Mouse (Mus musculus) olfactory bulb, adult 2 months (tissue): Measurements from ENCODE around the gene Lgals3bp. TPM values are rescaled to one million over a fixed set of nuclear protein-coding genes. Genes with fewer than 3 reads are reported as not detected.

Experiments used
- H3K27ac ChIP-seq: fragments of 200-500 bp; 2 replicates; pipeline ENCODE4 v1.5.1; 2012; ENCODE audit warnings: low read depth, low read length; ENCODE audit not compliant: insufficient read depth
- H3K4me1 ChIP-seq: fragments of 200-500 bp; 2 replicates; pipeline ENCODE4 v1.6.1; 2012; ENCODE audit warnings: low read length; ENCODE audit not compliant: control insufficient read depth, insufficient read depth
- H3K4me3 ChIP-seq: fragments of 200-500 bp; 2 replicates; pipeline ENCODE4 v1.5.1; 2012; ENCODE audit warnings: mild to moderate bottlenecking, low read depth, low read length, moderate library complexity; ENCODE audit not compliant: insufficient read depth
- CTCF ChIP-seq: fragments of 200-500 bp; IDR thresholded peaks from 2 replicates; pipeline ENCODE4 v1.5.1; 2012; ENCODE audit warnings: low read depth, mild to moderate bottlenecking, low read length, moderate library complexity; ENCODE audit not compliant: insufficient read depth
- POLR2A ChIP-seq: fragments of 200-500 bp; IDR thresholded peaks from 2 replicates; pipeline ENCODE4 v1.6.1; 2012; ENCODE audit warnings: mild to moderate bottlenecking, low read depth, low read length, moderate library complexity; ENCODE audit not compliant: insufficient read depth
- WGBS: fragments of 180-500 bp; shearing (Covaris S2); methylation state at CpG from one replicate; pipeline ENCODE4 v1.1.7; 2018; 5-methylcytosine and 5-hydroxymethylcytosine counted together
- polyA plus RNA-seq: library from polyadenylated mRNA; stranded (reverse); fragments of >200 nt; gene quantifications from 2 replicates; pipeline ENCODE4 v1.2.4, GENCODE M21; 2012; ENCODE audit warnings: low replicate concordance; ENCODE audit not compliant: missing spikeins, insufficient read depth, insufficient read length

Gene Lgals3bp
- polyA plus RNA-seq, 1 experiment = not detected

- Histone ChIP-seq H3K4me1 (peaks cover 44% of the 10 kb centered on the region), H3K27ac (no peak overlapping the region), H3K4me3 (no peak overlapping the region)
- no peak for TF ChIP-seq CTCF
- TF ChIP-seq POLR2A = no peak
- 42% methylated on average over 6 of the region's 6 CpGs for WGBS
Measured at GRCm38 (mm10) chr11:118436471-118436935, 34.6 kb upstream of the Lgals3bp start.

- H3K4me1 ChIP-seq = peaks cover 55% of the 10 kb centered on the region
- no peak overlapping the region for H3K27ac ChIP-seq
- no peak for TF ChIP-seq CTCF
- WGBS = 49% methylated on average over 13 of the region's 13 CpGs
- H3K4me3 ChIP-seq = no peak overlapping the region
Measured at GRCm38 (mm10) chr11:118434093-118434492, 32.2 kb upstream of the Lgals3bp start.

- Histone ChIP-seq H3K4me1 (peaks cover 55% of the 10 kb centered on the region), H3K27ac (no peak overlapping the region), H3K4me3 (no peak overlapping the region)
- WGBS = 31% methylated on average over 10 of the region's 10 CpGs
- TF ChIP-seq CTCF = no peak
- no peak for TF ChIP-seq POLR2A
Measured at GRCm38 (mm10) chr11:118433398-118433868, 31.5 kb upstream of the Lgals3bp start.

GRCm38 (mm10) chr11:118431100-118431948, 29.4 kb upstream of the Lgals3bp start:
- no peak for TF ChIP-seq CTCF
- no peak for TF ChIP-seq POLR2A
- Histone ChIP-seq H3K4me1 (peaks cover 46% of the 10 kb centered on the region), H3K4me3 (no peak overlapping the region), H3K27ac (no peak overlapping the region)
- WGBS = 83% methylated on average over 16 of the region's 16 CpGs

GRCm38 (mm10) chr11:118430291-118430885, 28.5 kb upstream of the Lgals3bp start:
- TF ChIP-seq CTCF = no peak
- TF ChIP-seq POLR2A = no peak
- 29% methylated on average over 4 of the region's 4 CpGs for WGBS
- no peak overlapping the region for H3K4me3 ChIP-seq

GRCm38 (mm10) chr11:118428944-118429709, 27.2 kb upstream of the Lgals3bp start:
- Histone ChIP-seq H3K4me3 (peak overlapping the region; percentile 12; the same call in 1 of the 2 replicates), H3K4me1 (peaks cover 42% of the 10 kb centered on the region), H3K27ac (no peak overlapping the region)
- no peak for TF ChIP-seq CTCF
- TF ChIP-seq POLR2A = no peak
- 66% methylated on average over 8 of the region's 8 CpGs for WGBS

More at GRCm38 (mm10) chr11:118430291-118430885, 28.5 kb upstream of the Lgals3bp start:
- H3K4me1 ChIP-seq = peaks cover 42% of the 10 kb centered on the region
- H3K27ac ChIP-seq = no peak overlapping the region

- 4% methylated on average over 11 of the region's 11 CpGs for WGBS
- H3K4me3 ChIP-seq = peak overlapping the region; percentile 12
- H3K4me1 ChIP-seq = peaks cover 44% of the 10 kb centered on the region
- no peak for TF ChIP-seq POLR2A
- no peak for TF ChIP-seq CTCF
- H3K27ac ChIP-seq = no peak overlapping the region
Measured at GRCm38 (mm10) chr11:118428460-118428868, 26.6 kb upstream of the Lgals3bp start.

GRCm38 (mm10) chr11:118427986-118428385, 26.1 kb upstream of the Lgals3bp start, which contains the start of gene C1qtnf1:
C1qtnf1 (plus strand) TSS chr11:118428203.
- no peak for TF ChIP-seq CTCF
- TF ChIP-seq POLR2A = no peak
- H3K4me3 ChIP-seq = peak within 1 kb of the TSS; percentile 12
- no peak within 1 kb of the TSS for H3K27ac ChIP-seq
- H3K4me1 ChIP-seq = peaks cover 43% of the 10 kb centered on the region
- WGBS = 3% methylated on average over 8 of the region's 8 CpGs

- H3K27ac ChIP-seq = no peak overlapping the region
- 46% methylated on average over 3 of the region's 3 CpGs for WGBS
- H3K4me1 ChIP-seq = peaks cover 43% of the 10 kb centered on the region
- H3K4me3 ChIP-seq = no peak overlapping the region
- TF ChIP-seq POLR2A (no peak), CTCF (no peak)
Measured at GRCm38 (mm10) chr11:118427266-118427779, 25.4 kb upstream of the Lgals3bp start.
